17 mouse cellular contexts compared by ENCODE assay signal in genomic region chr19:14518438-14519044, GRCm38 (mm10).
DNase-seq lines count a peak whose midpoint lies in the region; ATAC-seq lines count a peak whose summit lies in the region.
"Had no signal": no experiment of that assay in that cellular context is flagged by ENCODE, and none has a peak within 500 bp of the region (broad histone marks: within the 10 kb centered on the region; RNA-seq: fewer than 3 reads in every experiment).

No protein-coding gene starts in this region.

- H3K27me3 ChIP-seq in forebrain, embryonic 14.5 days (replicated peaks; ENCODE audit: control insufficient read depth, insufficient read depth, low read length), result no peaks in the 10 kb centered on the region
- H3K27me3 ChIP-seq: embryonic facial prominence, embryonic 15.5 days; neural tube, embryonic 12.5 days had no signal

- H3K9ac ChIP-seq in forebrain, embryonic 14.5 days (ENCODE audit: low read length), result no peak overlapping the region
- H3K9ac ChIP-seq: embryonic facial prominence, embryonic 15.5 days; liver, embryonic 14.5 days; neural tube, embryonic 12.5 days had no signal

- no peaks in the 10 kb centered on the region for H3K9me3 ChIP-seq in forebrain, embryonic 14.5 days (replicated peaks; ENCODE audit: control insufficient read depth, low read length)
- H3K9me3 ChIP-seq: embryonic facial prominence, embryonic 15.5 days; neural tube, embryonic 12.5 days had no signal

- DNase-seq in A20 (ENCODE audit: low read depth, low spot score), result peak; percentile 21
- DNase-seq in Muller cell, postnatal 12 days (ENCODE audit: inconsistent ontology term), result peak; percentile 29
- DNase-seq in forebrain, embryonic 14.5 days (ENCODE audit: low spot score), result peak; percentile 80
- peak; percentile 66 for DNase-seq in lung, postnatal 36 days
- no peak for DNase-seq in spleen, postnatal 36 days (ENCODE audit: low spot score in 2 of 2)
- DNase-seq in heart, postnatal 4 days, result no peak
- DNase-seq in heart, postnatal 36 days, result no peak
- DNase-seq in adrenal gland, adult (ENCODE audit: inconsistent age in 2 of 2, low spot score in 1 of 2), result no peak
- DNase-seq: adrenal gland, postnatal 25 days; cerebellum, adult 8-10 months; heart, adult 2 months; kidney, adult 8-10 months; left cerebral cortex, postnatal 4 days; thymus, adult 2 months had no signal

- H3K4me1 ChIP-seq in forebrain, embryonic 14.5 days (ENCODE audit: control insufficient read depth, insufficient read depth, low read length), result peaks cover 11% of the 10 kb centered on the region
- H3K4me1 ChIP-seq: embryonic facial prominence, embryonic 15.5 days; neural tube, embryonic 12.5 days had no signal

- H3K36me3 ChIP-seq in forebrain, embryonic 14.5 days (ENCODE audit: control insufficient read depth, insufficient read depth, low read length), result 0 out of 2 replicates have a peak, but pooled peaks cover 3% of the 10 kb centered on the region

- no peak overlapping the region for H3K4me3 ChIP-seq in forebrain, embryonic 14.5 days (ENCODE audit: low read depth, low read length)
- H3K4me3 ChIP-seq: embryonic facial prominence, embryonic 15.5 days; heart, adult 2 months; neural tube, embryonic 12.5 days had no signal

- ATAC-seq in forebrain, embryonic 14.5 days, result peak; percentile 87

- intact Hi-C loops in heart, postnatal 36 days (cut with DNase I), result no loop called here

- 5% methylated on average over 9 of the region's 9 CpGs for WGBS in forebrain, embryonic 14.5 days

- no peak overlapping the region for H3K27ac ChIP-seq in forebrain, embryonic 14.5 days (ENCODE audit: low read depth, low read length)
- H3K27ac ChIP-seq: embryonic facial prominence, embryonic 15.5 days; heart, adult 2 months; liver, embryonic 14.5 days; neural tube, embryonic 12.5 days had no signal

- H3K4me2 ChIP-seq in forebrain, embryonic 14.5 days (ENCODE audit: low read length), result 0 out of 2 replicates have a peak overlapping the region, but pooled peaks have one; percentile 7
- H3K4me2 ChIP-seq: embryonic facial prominence, embryonic 15.5 days; neural tube, embryonic 12.5 days had no signal

Comparison
In these comparisons a context has a peak if more than half of its experiments do, and no peak if none do; other contexts are left out.
1. DNase-seq: peak in A20 (single experiment), Muller cell, postnatal 12 days (single experiment), forebrain, embryonic 14.5 days (single experiment) and lung, postnatal 36 days (single experiment); none in spleen, postnatal 36 days (0 of 2), heart, postnatal 4 days (single experiment), heart, postnatal 36 days (0 of 2) and adrenal gland, adult (0 of 2).